Comparison of ENCODE assay signal across 8 mouse cellular contexts in genomic region chr4:133574070-133574842, GRCm38 (mm10). TPM values are rescaled to one million over a fixed set of nuclear protein-coding genes. Genes with fewer than 3 reads are reported as not detected.
A peak's percentile ranks its signal among the peaks of the same experiment; 100 is the strongest.
DNase-seq lines count a peak whose midpoint lies in the region; ATAC-seq lines count a peak whose summit lies in the region.

TSS of gene Gpatch3 (plus strand) at chr4:133574745.

- no peaks in the 10 kb centered on the region for H3K27me3 ChIP-seq in forebrain, embryonic 10.5 days (ENCODE audit: poor library complexity, severe bottlenecking)
- no peaks in the 10 kb centered on the region for H3K27me3 ChIP-seq in heart, embryonic 16.5 days (ENCODE audit: control insufficient read depth, insufficient read depth, low read length)
- no peaks in the 10 kb centered on the region for H3K27me3 ChIP-seq in liver, embryonic 15.5 days
- H3K27me3 ChIP-seq in neural tube, embryonic 12.5 days (replicated peaks) = no peaks in the 10 kb centered on the region

- no peaks in the 10 kb centered on the region; the same call in 1 of the 2 replicates for H3K9me3 ChIP-seq in forebrain, embryonic 10.5 days
- 0 out of 2 replicates have a peak, but pooled peaks cover 2% of the 10 kb centered on the region for H3K9me3 ChIP-seq in heart, embryonic 16.5 days (replicated peaks; ENCODE audit: control insufficient read depth, low read length)
- H3K9me3 ChIP-seq in liver, embryonic 15.5 days (replicated peaks) = no peaks in the 10 kb centered on the region
- H3K9me3 ChIP-seq in neural tube, embryonic 12.5 days = no peaks in the 10 kb centered on the region

- H3K4me3 ChIP-seq in forebrain, embryonic 10.5 days = peak within 1 kb of the TSS; percentile 99
- peak within 1 kb of the TSS; percentile 77 for H3K4me3 ChIP-seq in heart, embryonic 16.5 days (ENCODE audit: low read length)
- peak within 1 kb of the TSS; percentile 89 for H3K4me3 ChIP-seq in liver, embryonic 15.5 days (replicated peaks)
- peak within 1 kb of the TSS; percentile 99 for H3K4me3 ChIP-seq in neural tube, embryonic 12.5 days

- H3K9ac ChIP-seq in heart, embryonic 16.5 days (ENCODE audit: low read length) = peak within 1 kb of the TSS; percentile 83
- peak within 1 kb of the TSS; percentile 83 for H3K9ac ChIP-seq in liver, embryonic 15.5 days
- H3K9ac ChIP-seq in neural tube, embryonic 12.5 days = peak within 1 kb of the TSS; percentile 86

- peak; percentile 88 for DNase-seq in c-Kit-negative CD71-positive TER-119-positive erythroid progenitor cells, embryonic 14.5 days (ENCODE audit: low read depth, low spot score)
- DNase-seq in forebrain, embryonic 10.5 days (ENCODE audit: extremely low spot score, low spot score) = peak; percentile 93
- DNase-seq in kidney, postnatal 36 days = peak; percentile 96 to 98
- peak; percentile 85 for DNase-seq in telencephalon, adult 2 months (ENCODE audit: low read depth, low spot score)

- 9% methylated on average over 44 of the region's 44 CpGs for WGBS in forebrain, embryonic 10.5 days
- WGBS in heart, embryonic 16.5 days = 5% methylated on average over 44 of the region's 44 CpGs
- 5% methylated on average over 44 of the region's 44 CpGs for WGBS in liver, embryonic 15.5 days (ENCODE audit: insufficient replicate concordance)
- 8% methylated on average over 44 of the region's 44 CpGs for WGBS in neural tube, embryonic 12.5 days

- peak within 1 kb of the TSS; percentile 93 for H3K27ac ChIP-seq in forebrain, embryonic 10.5 days
- H3K27ac ChIP-seq in heart, embryonic 16.5 days (ENCODE audit: low read length) = peak within 1 kb of the TSS; percentile 76
- peak within 1 kb of the TSS; percentile 88 for H3K27ac ChIP-seq in liver, embryonic 15.5 days (replicated peaks)
- H3K27ac ChIP-seq in neural tube, embryonic 12.5 days = 0 out of 2 replicates have a peak within 1 kb of the TSS, but pooled peaks have one; percentile 3

- H3K36me3 ChIP-seq in forebrain, embryonic 10.5 days (replicated peaks) = peaks cover 16% of the 10 kb centered on the region
- peaks cover 4% of the 10 kb centered on the region; the same call in 1 of the 2 replicates for H3K36me3 ChIP-seq in heart, embryonic 16.5 days (ENCODE audit: control insufficient read depth, insufficient read depth)
- H3K36me3 ChIP-seq in liver, embryonic 15.5 days (replicated peaks) = peaks cover 14% of the 10 kb centered on the region
- H3K36me3 ChIP-seq in neural tube, embryonic 12.5 days = peaks cover 16% of the 10 kb centered on the region

- ATAC-seq in CD4-positive, CD25-positive, alpha-beta regulatory T cell, adult 4 months = peak; percentile 93
- ATAC-seq in heart, embryonic 16.5 days (replicated peaks; ENCODE audit: extremely low read depth, insufficient read depth, low FRiP score) = peak; percentile 90
- ATAC-seq in liver, embryonic 15.5 days (ENCODE audit: insufficient read depth) = peak; percentile 79
- peak; percentile 95 for ATAC-seq in neural tube, embryonic 12.5 days (ENCODE audit: low FRiP score, low read depth)

- H3K4me1 ChIP-seq in forebrain, embryonic 10.5 days = peaks cover 20% of the 10 kb centered on the region
- peaks cover 6% of the 10 kb centered on the region for H3K4me1 ChIP-seq in heart, embryonic 16.5 days (ENCODE audit: control insufficient read depth, insufficient read depth, low read length)
- H3K4me1 ChIP-seq in liver, embryonic 15.5 days (replicated peaks) = peaks cover 31% of the 10 kb centered on the region
- H3K4me1 ChIP-seq in neural tube, embryonic 12.5 days = peaks cover 15% of the 10 kb centered on the region

- peak within 1 kb of the TSS; percentile 80 for H3K4me2 ChIP-seq in heart, embryonic 16.5 days (ENCODE audit: low read depth, low read length)
- peak within 1 kb of the TSS; percentile 97 for H3K4me2 ChIP-seq in liver, embryonic 15.5 days
- peak within 1 kb of the TSS; percentile 92 for H3K4me2 ChIP-seq in neural tube, embryonic 12.5 days (replicated peaks)

RNA-seq across cellular contexts. Expression of gene Gpatch3, which starts in this region (rescaled TPM):
- 1 to 10 TPM in 1 of 2 experiments, under 1 TPM in 1; 0.51 to 1.4 TPM for polyA plus RNA-seq in CD4-positive, CD25-positive, alpha-beta regulatory T cell, adult 4 months (2017; shearing (Covaris generic))
- polyA plus RNA-seq in forebrain, embryonic 10.5 days (2016; fragmentation: Nextera tagmentation; extraction: Ambion mirVana) = 10.0 and 10.4 TPM in 2 replicates
- polyA plus RNA-seq in heart, embryonic 16.5 days (2015; fragmentation: Nextera tagmentation; extraction: Ambion mirVana) = 4.6 and 4.7 TPM in 2 replicates
- polyA plus RNA-seq in liver, embryonic 15.5 days (2015; fragmentation: Nextera tagmentation; extraction: Ambion mirVana) = 3.8 and 4.9 TPM in 2 replicates
- 11.7 and 13.7 TPM in 2 replicates for polyA plus RNA-seq in neural tube, embryonic 12.5 days (2016; fragmentation: Nextera tagmentation; extraction: Ambion mirVana)

Comparison
In these comparisons a context has a peak if more than half of its experiments do, and no peak if none do; other contexts are left out.
1. Peak in every context shown above with its lines: DNase-seq, ATAC-seq, H3K4me3 ChIP-seq and H3K27ac ChIP-seq.
2. H3K27ac ChIP-seq: peak in every context shown above with its lines; median percentile 93 in forebrain, embryonic 10.5 days; 88 in liver, embryonic 15.5 days; 76 in heart, embryonic 16.5 days; 3 in neural tube, embryonic 12.5 days.